Mouse (Mus musculus) urinary bladder, postnatal 10 days (tissue): ENCODE data around the gene Nanos2.

Experiments
- DNase-seq: peaks from one replicate; pipeline ENCODE4 v3.0.0; 2022; ENCODE audit warnings: low spot score

Nanos2 gene

GRCm38 (mm10) chr7:18990601-18991295, 3.5 kb downstream of the Nanos2 start, which contains the start of gene Mypop:
TSS of gene Mypop (plus strand) at chr7:18991245.
- peak; percentile 97 for DNase-seq

DNA sequence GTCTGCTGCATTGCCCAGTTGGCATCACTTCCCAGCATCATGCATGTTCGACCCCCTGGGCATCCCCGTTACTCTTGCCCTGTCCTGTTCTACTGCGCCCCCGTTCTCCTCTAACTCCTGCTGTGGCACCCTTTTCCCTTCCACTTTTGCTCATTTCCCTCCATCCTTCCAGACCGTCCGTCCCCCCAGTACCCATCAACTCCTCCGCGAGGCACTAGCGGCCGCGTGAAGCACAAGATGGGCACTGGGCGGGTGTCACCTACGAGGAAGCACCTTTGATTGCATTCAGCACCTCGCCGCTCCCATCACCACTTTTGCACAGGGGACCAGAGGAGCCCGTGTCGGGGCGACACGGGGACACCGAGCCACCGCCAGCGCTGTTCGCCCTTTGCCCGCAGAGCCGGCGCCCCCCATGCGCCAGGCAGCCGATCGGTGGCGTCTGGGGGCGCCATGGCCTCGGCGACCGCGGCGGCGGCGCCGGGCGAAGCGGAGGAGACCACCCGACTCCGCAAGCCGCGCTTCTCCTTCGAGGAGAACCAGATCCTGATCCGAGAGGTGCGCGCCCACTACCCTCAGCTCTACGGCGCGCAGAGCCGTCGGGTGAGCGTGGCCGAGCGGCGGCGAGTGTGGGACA, 4.6 kb downstream of the Nanos2 start:
- DNase-seq: no peak

- DNase-seq: no peak
Observed at GRCm38 (mm10) chr7:18992294-18992675, 5.1 kb downstream of the Nanos2 start.

DNA sequence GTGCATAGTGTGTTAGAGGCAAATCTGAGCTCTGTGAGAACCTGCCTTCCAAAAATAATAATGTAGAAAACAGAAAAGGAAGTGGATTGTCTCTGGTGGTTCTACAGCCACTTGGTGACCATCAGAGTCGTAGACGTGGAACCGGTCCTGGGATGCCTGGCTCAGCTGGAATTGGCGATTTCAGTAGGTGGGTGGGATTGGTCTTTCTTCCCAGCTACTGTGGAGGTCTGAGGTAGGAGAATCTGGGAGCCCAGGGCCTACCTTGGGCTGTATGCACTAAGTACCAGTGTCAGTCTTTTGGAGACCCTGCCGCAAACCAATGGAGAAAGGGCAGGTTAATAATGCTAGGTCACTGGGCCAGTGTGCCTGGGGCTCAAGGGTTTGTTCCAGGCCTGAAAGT, 5.8 kb downstream of the Nanos2 start:
- DNase-seq: no peak

- no peak for DNase-seq
Observed at GRCm38 (mm10) chr7:18998835-18999234, 11.6 kb downstream of the Nanos2 start.

- no peak for DNase-seq
Observed at GRCm38 (mm10) chr7:19000421-19000820, 13.2 kb downstream of the Nanos2 start.

GRCm38 (mm10) chr7:19001066-19001806, 14.0 kb downstream of the Nanos2 start:
- DNase-seq: no peak

- no peak for DNase-seq
Observed at GRCm38 (mm10) chr7:19001807-19002085, 14.5 kb downstream of the Nanos2 start.

- DNase-seq: no peak
Observed at GRCm38 (mm10) chr7:19002115-19002514, 14.9 kb downstream of the Nanos2 start.

GRCm38 (mm10) chr7:19002848-19003498, 15.8 kb downstream of the Nanos2 start:
- no peak for DNase-seq

DNA sequence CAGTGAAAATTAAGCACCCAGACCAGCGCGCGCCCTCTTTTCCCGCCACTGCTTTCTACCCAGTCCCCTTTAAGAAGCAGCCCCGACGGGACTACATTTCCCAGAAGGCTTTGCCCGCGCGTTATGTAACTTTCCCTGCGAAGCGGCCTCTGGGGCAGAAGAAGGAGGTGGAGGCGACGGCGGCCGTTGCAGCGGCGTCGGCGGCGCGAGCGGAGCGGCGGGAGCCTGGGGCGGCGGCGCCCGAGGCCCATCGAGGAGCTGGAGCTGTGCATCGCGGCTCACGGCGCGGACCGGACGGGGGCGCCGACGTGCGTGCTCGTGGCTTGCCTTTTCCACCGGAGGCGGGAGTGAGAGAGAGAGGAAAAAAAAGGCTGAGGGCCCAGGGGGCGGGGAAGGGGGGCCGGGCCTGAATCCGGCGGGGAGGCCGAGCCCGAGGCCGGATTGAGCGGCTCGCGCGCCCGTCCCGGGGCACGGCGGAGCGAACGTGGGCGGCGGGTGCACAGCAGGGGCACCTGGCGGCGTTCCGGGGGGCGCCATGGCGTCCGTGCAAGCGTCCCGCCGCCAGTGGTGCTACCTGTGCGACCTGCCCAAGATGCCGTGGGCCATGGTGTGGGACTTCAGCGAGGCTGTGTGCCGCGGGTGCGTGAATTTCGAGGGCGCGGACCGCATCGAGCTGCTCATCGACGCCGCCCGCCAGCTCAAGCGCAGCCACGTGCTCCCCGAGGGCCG, 16.9 kb downstream of the Nanos2 start, which contains the start of gene Irf2bp1:
Gene Irf2bp1, plus strand, starts transcription at position 143 of the 729 bp plus-strand sequence.
- DNase-seq: peak; percentile 75

GRCm38 (mm10) chr7:19004631-19005079, 17.5 kb downstream of the Nanos2 start:
- DNase-seq: no peak

DNA sequence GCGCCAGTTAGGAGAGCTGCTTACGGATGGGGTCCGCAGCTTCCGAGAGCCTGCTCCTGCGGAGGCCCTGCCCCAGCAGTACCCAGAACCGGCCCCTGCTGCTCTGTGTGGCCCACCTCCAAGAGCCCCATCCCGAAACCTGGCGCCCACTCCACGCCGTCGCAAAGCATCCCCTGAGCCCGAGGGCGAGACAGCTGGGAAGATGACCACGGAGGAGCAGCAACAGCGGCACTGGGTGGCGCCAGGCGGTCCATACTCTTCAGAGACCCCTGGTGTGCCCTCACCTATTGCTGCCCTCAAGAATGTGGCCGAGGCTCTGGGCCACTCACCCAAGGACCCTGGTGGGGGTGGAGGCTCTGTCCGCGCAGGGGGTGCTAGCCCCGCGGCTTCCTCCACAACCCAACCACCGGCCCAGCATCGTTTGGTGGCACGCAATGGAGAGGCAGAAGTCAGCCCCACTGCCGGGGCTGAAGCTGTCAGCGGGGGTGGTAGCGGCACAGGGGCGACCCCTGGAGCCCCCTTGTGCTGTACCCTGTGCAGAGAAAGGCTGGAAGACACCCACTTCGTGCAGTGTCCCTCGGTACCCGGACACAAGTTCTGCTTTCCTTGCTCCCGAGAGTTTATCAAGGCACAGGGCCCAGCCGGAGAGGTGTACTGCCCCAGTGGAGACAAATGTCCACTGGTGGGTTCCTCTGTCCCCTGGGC, 18.4 kb downstream of the Nanos2 start:
- DNase-seq: no peak

DNA sequence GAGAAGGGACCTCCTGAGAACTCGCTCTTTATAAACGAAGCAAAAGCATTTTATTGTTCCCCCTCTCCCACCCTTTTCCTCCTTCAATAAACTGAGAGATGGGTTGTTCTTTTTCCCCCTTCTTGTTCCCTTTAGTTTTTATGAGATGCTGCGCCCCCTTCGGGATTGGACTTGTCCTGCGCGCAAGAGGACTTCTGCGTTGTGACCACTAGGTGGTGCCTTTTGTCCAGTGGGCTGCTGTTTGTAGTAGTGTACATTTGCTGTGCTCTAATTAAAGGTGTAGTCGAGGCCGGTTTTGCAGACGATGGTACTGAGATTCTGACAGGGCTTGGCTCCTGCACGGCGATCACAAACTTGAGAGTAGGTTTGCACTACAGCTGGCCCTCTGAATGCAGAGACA, 19.3 kb downstream of the Nanos2 start:
- DNase-seq: no peak

DNA sequence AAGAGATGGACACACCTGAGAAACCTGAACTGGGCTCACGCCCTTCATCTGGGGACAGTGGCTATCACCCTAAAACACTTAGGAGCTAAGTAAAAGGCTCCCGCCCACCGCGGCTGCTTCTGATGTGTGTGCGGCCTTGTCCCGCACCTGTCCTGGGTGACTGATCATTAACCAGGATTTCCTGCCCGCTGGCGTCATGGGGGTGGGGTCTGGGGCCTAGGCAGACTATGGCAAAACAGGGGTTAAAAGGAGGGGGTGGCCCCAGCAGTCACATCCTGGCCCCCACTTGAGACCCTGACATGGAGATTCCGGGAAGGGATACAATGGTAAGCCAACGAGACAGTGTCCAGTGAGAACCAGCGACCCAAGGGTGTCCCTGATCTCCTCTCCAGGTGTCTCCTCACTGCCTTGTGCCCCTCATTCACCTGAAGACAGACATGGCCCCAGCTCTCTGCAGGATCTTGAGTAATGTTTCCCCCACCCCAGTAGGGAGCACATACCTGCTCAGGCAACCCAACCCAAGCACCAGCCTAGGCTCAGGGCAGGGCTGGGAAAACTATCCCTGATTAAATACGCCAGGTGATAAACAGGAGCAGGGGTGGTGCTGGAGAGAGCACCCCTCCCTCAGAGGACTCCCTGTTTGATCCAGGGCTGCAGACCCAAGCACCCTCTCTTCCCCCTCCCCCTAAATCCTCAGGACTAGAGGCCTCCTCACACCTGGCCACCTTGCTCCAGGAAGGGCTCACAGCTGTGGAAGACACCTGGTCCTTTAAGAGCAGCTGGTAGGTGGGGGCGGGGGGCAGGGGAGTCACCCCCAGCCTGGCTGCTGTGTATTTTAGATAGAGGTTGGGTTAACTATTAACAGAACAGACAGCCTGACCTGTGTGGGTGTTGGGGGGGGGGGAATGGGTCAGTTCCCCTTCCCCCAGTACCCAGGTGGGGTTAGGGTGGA, 20.1 kb downstream of the Nanos2 start:
- no peak for DNase-seq

DNA sequence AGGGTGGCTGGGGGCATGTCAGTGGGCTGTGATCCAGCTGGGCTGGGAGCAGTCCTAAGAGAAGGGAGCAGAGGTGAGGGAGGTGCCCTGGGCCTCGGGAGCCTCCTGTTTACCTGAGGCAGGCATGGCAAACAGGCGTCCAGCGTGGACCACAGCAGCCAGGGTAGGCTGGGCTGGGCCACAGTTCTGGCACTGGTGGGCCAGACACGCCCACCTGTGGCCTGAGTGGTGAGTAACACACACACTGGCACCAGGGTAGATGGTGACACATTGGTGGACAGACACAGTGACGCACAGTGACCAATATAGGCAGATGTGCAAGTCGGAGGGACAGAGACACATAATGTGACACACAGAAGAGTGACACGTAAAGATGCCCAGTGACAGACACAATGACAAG, 23.4 kb downstream of the Nanos2 start:
- no peak for DNase-seq

DNA sequence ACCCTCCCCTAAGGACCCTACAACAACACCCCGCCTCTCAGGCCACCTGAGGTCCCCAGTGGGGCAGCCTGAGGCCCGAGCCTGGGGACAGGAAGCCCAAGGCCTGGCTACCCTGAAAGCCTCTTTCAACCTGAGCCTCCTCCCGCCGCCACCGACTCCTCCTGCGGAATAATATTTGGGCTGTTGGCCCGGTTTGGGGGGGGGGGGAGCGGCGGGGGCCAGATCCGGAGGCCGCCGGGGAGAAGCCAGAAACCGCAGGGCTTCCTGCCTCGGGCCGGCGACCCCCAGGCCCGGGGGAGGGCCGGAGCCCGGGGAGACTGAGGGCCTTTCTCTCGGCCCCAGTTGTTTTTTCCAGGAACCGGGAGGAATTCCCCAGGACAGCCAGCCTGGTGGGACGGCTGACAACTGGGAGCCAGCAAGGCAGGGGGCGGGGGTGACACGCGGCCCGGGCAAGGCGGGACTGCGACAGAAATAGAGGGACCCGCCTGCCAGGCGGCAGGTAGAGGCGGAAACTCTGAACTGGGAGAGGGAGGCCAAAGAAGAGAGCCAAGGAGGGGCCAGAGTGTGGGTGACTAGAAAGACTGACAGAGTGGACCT, 24.9 kb downstream of the Nanos2 start:
- DNase-seq: no peak

GRCm38 (mm10) chr7:19012882-19013281, 25.7 kb downstream of the Nanos2 start:
- no peak for DNase-seq

- no peak for DNase-seq
Observed at GRCm38 (mm10) chr7:19014452-19014851, 27.3 kb downstream of the Nanos2 start.

DNA sequence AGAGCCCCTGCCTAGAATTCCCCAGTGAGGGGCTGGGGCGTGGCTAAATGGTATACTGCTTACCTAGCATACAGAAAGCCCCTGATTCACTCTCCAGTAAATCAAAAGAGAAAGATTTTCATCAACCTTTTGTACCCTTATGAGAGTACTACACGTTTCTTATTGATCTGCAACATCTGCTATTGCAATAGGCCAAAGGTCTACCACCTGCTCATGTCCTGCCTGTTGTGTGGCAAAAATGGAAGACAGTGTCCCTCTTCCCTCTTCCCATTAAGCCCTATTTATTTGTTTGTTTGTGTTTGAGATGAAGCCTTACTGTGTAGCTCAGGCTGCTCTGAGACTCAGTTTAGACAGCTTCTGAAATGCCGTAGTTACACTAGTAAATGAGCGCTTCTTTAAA, 28.8 kb downstream of the Nanos2 start:
- DNase-seq: no peak
